Comparison of ENCODE assay signal across 11 mouse cellular contexts in genomic region chr14:25484049-25484448, GRCm38 (mm10). TPM values are rescaled to one million over a fixed set of nuclear protein-coding genes. Genes with fewer than 3 reads are reported as not detected.
A peak's percentile ranks its signal among the peaks of the same experiment; 100 is the strongest.
DNase-seq lines count a peak whose midpoint lies in the region; ATAC-seq and TF ChIP-seq lines count a peak whose summit lies in the region.
"Had no signal": no experiment of that assay in that cellular context is flagged by ENCODE, and none has a peak within 500 bp of the region (broad histone marks: within the 10 kb centered on the region; RNA-seq: fewer than 3 reads in every experiment).

No protein-coding gene starts in this region.

- TF ChIP-seq RAD21 in CH12.LX (IDR thresholded peaks at IDR 0.05; ENCODE audit: low read depth, low read length): no peak

- H3K4me3 ChIP-seq in intestine, embryonic 15.5 days (replicated peaks): no peak overlapping the region
- no peak overlapping the region for H3K4me3 ChIP-seq in intestine, embryonic 16.5 days (ENCODE audit: low read length)
- peak overlapping the region in 2 of 3 experiments; percentile 5 to 25 for H3K4me3 ChIP-seq in CH12.LX (replicated peaks in 1 of 3; ENCODE audit: low read depth in 2 of 3, low read length in 2 of 3, poor library complexity in 1 of 3)
- no peak overlapping the region for H3K4me3 ChIP-seq in hindbrain, embryonic 11.5 days (ENCODE audit: low read depth, low read length)
- H3K4me3 ChIP-seq: limb, embryonic 15.5 days had no signal

- H3K27me3 ChIP-seq in intestine, embryonic 15.5 days (replicated peaks): no peaks in the 10 kb centered on the region
- no peaks in the 10 kb centered on the region for H3K27me3 ChIP-seq in intestine, embryonic 16.5 days (replicated peaks; ENCODE audit: control insufficient read depth, insufficient read depth, low read length)
- no peaks in the 10 kb centered on the region for H3K27me3 ChIP-seq in CH12.LX (replicated peaks)
- H3K27me3 ChIP-seq in hindbrain, embryonic 11.5 days (ENCODE audit: control insufficient read depth, insufficient read depth, low read length): no peaks in the 10 kb centered on the region
- H3K27me3 ChIP-seq: limb, embryonic 15.5 days had no signal

- H3K4me1 ChIP-seq in intestine, embryonic 15.5 days (replicated peaks): peaks cover 89% of the 10 kb centered on the region
- peaks cover 82% of the 10 kb centered on the region for H3K4me1 ChIP-seq in intestine, embryonic 16.5 days (ENCODE audit: control insufficient read depth, insufficient read depth, low read length)
- peaks cover 59 to 99% of the 10 kb centered on the region in 2 experiments for H3K4me1 ChIP-seq in CH12.LX (ENCODE audit: control insufficient read depth in 1 of 2, insufficient read depth in 2 of 2)
- peaks cover 24% of the 10 kb centered on the region for H3K4me1 ChIP-seq in hindbrain, embryonic 11.5 days (replicated peaks; ENCODE audit: control insufficient read depth, insufficient read depth, low read length)

- in situ Hi-C loops in CH12.LX (cut with MboI; ENCODE audit: low pct_ligation_motif_present, low pct_unique_long_range_greater_than_20kb, low sequenced_read_pairs): loop anchor here (5.0 kb wide), 1 partner anchor 33 kb away; no protein-coding TSS in a partner anchor

- WGBS in intestine, embryonic 15.5 days: 51% methylated on average over 5 of the region's 5 CpGs
- WGBS in intestine, embryonic 16.5 days: 42% methylated on average over 5 of the region's 5 CpGs
- WGBS in hindbrain, embryonic 11.5 days: 40% methylated on average over 5 of the region's 5 CpGs

- H3K4me2 ChIP-seq in intestine, embryonic 15.5 days (replicated peaks): no peak overlapping the region
- no peak overlapping the region for H3K4me2 ChIP-seq in intestine, embryonic 16.5 days (ENCODE audit: low read depth, low read length)
- peak overlapping the region; percentile 60 for H3K4me2 ChIP-seq in CH12.LX (ENCODE audit: insufficient read depth, low read depth, poor library complexity, severe bottlenecking)
- H3K4me2 ChIP-seq in hindbrain, embryonic 11.5 days (replicated peaks; ENCODE audit: low read depth, low read length): no peak overlapping the region
- H3K4me2 ChIP-seq: limb, embryonic 15.5 days had no signal

- no peaks in the 10 kb centered on the region for H3K36me3 ChIP-seq in intestine, embryonic 15.5 days
- no peaks in the 10 kb centered on the region for H3K36me3 ChIP-seq in intestine, embryonic 16.5 days (ENCODE audit: control insufficient read depth, insufficient read depth, low read length)
- H3K36me3 ChIP-seq in CH12.LX (replicated peaks in 1 of 2; ENCODE audit: control insufficient read depth in 1 of 2, insufficient read depth in 1 of 2, low read length in 1 of 2): peaks cover 0 to 9% of the 10 kb centered on the region in 2 experiments
- H3K36me3 ChIP-seq in hindbrain, embryonic 11.5 days (ENCODE audit: control insufficient read depth, insufficient read depth, low read length): no peaks in the 10 kb centered on the region

- peak; percentile 85 for DNase-seq in CH12.LX (ENCODE audit: extremely low read depth)
- DNase-seq in hindbrain, embryonic 11.5 days (ENCODE audit: low spot score): no peak
- DNase-seq in urinary bladder, postnatal 36 days (ENCODE audit: low spot score in 2 of 2): no peak
- no peak for DNase-seq in right cerebral cortex, adult 18-20 months
- DNase-seq: thymus, postnatal 36 days had no signal

- peak; percentile 68; the same call in 1 of the 2 replicates for TF ChIP-seq EP300 in CH12.LX (IDR thresholded peaks at IDR 0.05; ENCODE audit: low read length)

- dilution Hi-C loops in CH12.LX (cut with MboI; ENCODE audit: extremely low pct_ligation_motif_present, extremely low pct_unique_long_range_greater_than_20kb, low sequenced_read_pairs): no loop called here

- TF ChIP-seq CTCF in CH12.LX (conservative IDR thresholded peaks at IDR 0.05 in 1 of 2, IDR thresholded peaks at IDR 0.05 in 1 of 2; ENCODE audit: low read depth in 2 of 2, low read length in 2 of 2): no peak

- H3K27ac ChIP-seq in intestine, embryonic 15.5 days: 0 out of 2 replicates have a peak overlapping the region, but pooled peaks have one; percentile 14
- no peak overlapping the region for H3K27ac ChIP-seq in intestine, embryonic 16.5 days (ENCODE audit: low read length)
- peak overlapping the region; percentile 79 for H3K27ac ChIP-seq in CH12.LX (ENCODE audit: insufficient read depth, low read depth)
- no peak overlapping the region for H3K27ac ChIP-seq in hindbrain, embryonic 11.5 days (ENCODE audit: low read depth, low read length)
- H3K27ac ChIP-seq: limb, embryonic 15.5 days had no signal

- no peak overlapping the region for H3K9ac ChIP-seq in intestine, embryonic 15.5 days
- H3K9ac ChIP-seq in intestine, embryonic 16.5 days (ENCODE audit: low read depth, low read length): no peak overlapping the region
- peak overlapping the region; percentile 37; the same call in 1 of the 2 replicates for H3K9ac ChIP-seq in CH12.LX (ENCODE audit: insufficient read depth, low read depth)
- H3K9ac ChIP-seq in hindbrain, embryonic 11.5 days (ENCODE audit: low read depth, low read length): no peak overlapping the region
- H3K9ac ChIP-seq: limb, embryonic 15.5 days had no signal

- H3K79me2 ChIP-seq in CH12.LX (replicated peaks; ENCODE audit: control insufficient read depth, extremely low read depth, insufficient read depth, poor library complexity, severe bottlenecking): peaks cover 61% of the 10 kb centered on the region

- peak; percentile 43 for TF ChIP-seq POLR2A in CH12.LX (IDR thresholded peaks at IDR 0.05; ENCODE audit: low read depth, low read length)

- no peaks in the 10 kb centered on the region for H3K9me3 ChIP-seq in intestine, embryonic 15.5 days
- no peaks in the 10 kb centered on the region for H3K9me3 ChIP-seq in intestine, embryonic 16.5 days (ENCODE audit: control insufficient read depth, low read length)
- H3K9me3 ChIP-seq in CH12.LX (replicated peaks; ENCODE audit: low read length): no peaks in the 10 kb centered on the region
- H3K9me3 ChIP-seq in hindbrain, embryonic 11.5 days (ENCODE audit: control insufficient read depth, low read length): no peaks in the 10 kb centered on the region
- H3K9me3 ChIP-seq: limb, embryonic 15.5 days had no signal

- no peak for ATAC-seq in intestine, embryonic 15.5 days
- no peak for ATAC-seq in intestine, embryonic 16.5 days
- ATAC-seq in granulocyte monocyte progenitor cell, adult 5-6 weeks (replicated peaks; ENCODE audit: poor library complexity, severe bottlenecking): peak; percentile 46
- peak; percentile 35 for ATAC-seq in megakaryocyte progenitor cell, adult 5-6 weeks (replicated peaks; ENCODE audit: poor library complexity)
- no peak for ATAC-seq in hindbrain, embryonic 11.5 days (ENCODE audit: low FRiP score)
- ATAC-seq: forebrain, embryonic 16.5 days had no signal

TF ChIP-seq in CH12.LX, 34 proteins besides CTCF, POLR2A, EP300 and RAD21 (continues in another document):
- TF ChIP-seq BHLHE40 (IDR thresholded peaks at IDR 0.05; ENCODE audit: low read depth, low read length) (peak; percentile 73), MAX (IDR thresholded peaks at IDR 0.05; ENCODE audit: low read length) (no peak), TCF12 (IDR thresholded peaks at IDR 0.05; ENCODE audit: low read depth, low read length) (peak; percentile 70), ZKSCAN1 (IDR thresholded peaks at IDR 0.05; ENCODE audit: borderline replicate concordance, low read depth, low read length) (no peak), ZC3H11A (IDR thresholded peaks at IDR 0.05; ENCODE audit: low read depth, low read length) (no peak), HCFC1 (IDR thresholded peaks at IDR 0.05; ENCODE audit: low read depth, low read length) (peak; percentile 78), MYC (IDR thresholded peaks at IDR 0.05; ENCODE audit: low read depth, low read length) (peak; percentile 49; the same call in 1 of the 2 replicates), MAZ (IDR thresholded peaks at IDR 0.05; ENCODE audit: low read depth, low read length) (0 out of 2 replicates have a peak, but pooled peaks have one; percentile 27), USF1 (IDR thresholded peaks at IDR 0.05; ENCODE audit: low read depth, low read length) (no peak), RCOR1 (conservative IDR thresholded peaks at IDR 0.05; ENCODE audit: low read depth, low read length) (0 out of 2 replicates have a peak, but pooled peaks have one; percentile 39), TBP (conservative IDR thresholded peaks at IDR 0.05; ENCODE audit: low read depth, low read length) (0 out of 2 replicates have a peak, but pooled peaks have one; percentile 67), NELFE (IDR thresholded peaks at IDR 0.05; ENCODE audit: low read depth, low read length) (peak; percentile 40; the same call in 1 of the 2 replicates), MEF2A (IDR thresholded peaks at IDR 0.05; ENCODE audit: borderline replicate concordance, low read depth, low read length) (peak; percentile 100), CHD2 (IDR thresholded peaks at IDR 0.05; ENCODE audit: low read length) (peak; percentile 40; the same call in 1 of the 2 replicates), ZMIZ1 (IDR thresholded peaks at IDR 0.05; ENCODE audit: low read depth, low read length) (no peak), MAFK (IDR thresholded peaks at IDR 0.05; ENCODE audit: insufficient replicate concordance, low read length) (peak; percentile 18; the same call in 1 of the 2 replicates), GABPA (IDR thresholded peaks at IDR 0.05; ENCODE audit: insufficient replicate concordance, low read depth, low read length) (no peak), USF2 (conservative IDR thresholded peaks at IDR 0.05; ENCODE audit: low read depth, low read length) (no peak), MXI1 (IDR thresholded peaks at IDR 0.05; ENCODE audit: low read depth, low read length) (peak; percentile 74), CHD1 (IDR thresholded peaks at IDR 0.05; ENCODE audit: low read depth, low read length) (peak; percentile 48; the same call in 1 of the 2 replicates), SMC3 (IDR thresholded peaks at IDR 0.05; ENCODE audit: low read depth, low read length) (no peak), IRF4 (IDR thresholded peaks at IDR 0.05; ENCODE audit: low read depth, low read length) (peak; percentile 83), ZNF384 (IDR thresholded peaks at IDR 0.05; ENCODE audit: low read depth, low read length) (no peak)

RNA-seq across cellular contexts. Expression of gene Zmiz1, which starts 25.1 kb away (rescaled TPM):
- polyA plus RNA-seq in intestine, embryonic 15.5 days (2015; fragmentation: Nextera tagmentation; extraction: Ambion mirVana): 26.3 and 28.0 TPM in 2 replicates
- 21.2 and 22.3 TPM in 2 replicates for polyA plus RNA-seq in intestine, embryonic 16.5 days (2015; fragmentation: Nextera tagmentation; extraction: Ambion mirVana)
- 9.6 and 11.1 TPM in 2 replicates for total RNA-seq in CH12.LX (2012; rRNA removed)
- 2.0 and 3.7 TPM in 2 replicates for total RNA-seq in CH12.LX (2014; rRNA removed)
- 31.9 and 45.8 TPM in 2 replicates for polyA plus RNA-seq in CH12.LX (2012; ENCODE audit: insufficient read length, low read depth)
- total RNA-seq in granulocyte monocyte progenitor cell, adult 5-6 weeks (2014; fragmentation: Nextera tagmentation): 93.2 and 97.4 TPM in 2 replicates
- total RNA-seq in granulocyte monocyte progenitor cell, adult 5-6 weeks (2017): 6.9 and 8.9 TPM in 2 replicates
- total RNA-seq in megakaryocyte progenitor cell, adult 5-6 weeks (2015): 70.0 and 79.1 TPM in 2 replicates
- 8.2 and 9.3 TPM in 2 replicates for total RNA-seq in megakaryocyte progenitor cell, adult 5-6 weeks (2017)
- polyA plus RNA-seq in hindbrain, embryonic 11.5 days (2014; fragmentation: Nextera tagmentation; extraction: Ambion mirVana): 47.5 and 57.0 TPM in 2 replicates

Comparison
In these comparisons a context has a peak if more than half of its experiments do, and no peak if none do; other contexts are left out.
1. H3K27ac ChIP-seq: peak in intestine, embryonic 15.5 days (single experiment) and CH12.LX (single experiment); none in intestine, embryonic 16.5 days (single experiment) and hindbrain, embryonic 11.5 days (single experiment).
2. ATAC-seq: peak in granulocyte monocyte progenitor cell, adult 5-6 weeks (single experiment) and megakaryocyte progenitor cell, adult 5-6 weeks (single experiment); none in intestine, embryonic 15.5 days (single experiment), intestine, embryonic 16.5 days (single experiment) and hindbrain, embryonic 11.5 days (single experiment).
3. H3K4me3 ChIP-seq: peak in CH12.LX (2 of 3); none in intestine, embryonic 15.5 days (single experiment), intestine, embryonic 16.5 days (single experiment) and hindbrain, embryonic 11.5 days (single experiment).